Mouse (Mus musculus): ENCODE measurements around the gene Bcas2. TPM values are rescaled to one million over a fixed set of nuclear protein-coding genes. Genes with fewer than 3 reads are reported as not detected.

Gene Bcas2
- 119 TPM for polyA plus RNA-seq (2014; fragmentation: Illumina TruSeq; extraction: RNeasy Lipid Tissue Mini Kit (QIAGEN cat#74804); ENCODE audit: low read depth, low replicate concordance)

DNA sequence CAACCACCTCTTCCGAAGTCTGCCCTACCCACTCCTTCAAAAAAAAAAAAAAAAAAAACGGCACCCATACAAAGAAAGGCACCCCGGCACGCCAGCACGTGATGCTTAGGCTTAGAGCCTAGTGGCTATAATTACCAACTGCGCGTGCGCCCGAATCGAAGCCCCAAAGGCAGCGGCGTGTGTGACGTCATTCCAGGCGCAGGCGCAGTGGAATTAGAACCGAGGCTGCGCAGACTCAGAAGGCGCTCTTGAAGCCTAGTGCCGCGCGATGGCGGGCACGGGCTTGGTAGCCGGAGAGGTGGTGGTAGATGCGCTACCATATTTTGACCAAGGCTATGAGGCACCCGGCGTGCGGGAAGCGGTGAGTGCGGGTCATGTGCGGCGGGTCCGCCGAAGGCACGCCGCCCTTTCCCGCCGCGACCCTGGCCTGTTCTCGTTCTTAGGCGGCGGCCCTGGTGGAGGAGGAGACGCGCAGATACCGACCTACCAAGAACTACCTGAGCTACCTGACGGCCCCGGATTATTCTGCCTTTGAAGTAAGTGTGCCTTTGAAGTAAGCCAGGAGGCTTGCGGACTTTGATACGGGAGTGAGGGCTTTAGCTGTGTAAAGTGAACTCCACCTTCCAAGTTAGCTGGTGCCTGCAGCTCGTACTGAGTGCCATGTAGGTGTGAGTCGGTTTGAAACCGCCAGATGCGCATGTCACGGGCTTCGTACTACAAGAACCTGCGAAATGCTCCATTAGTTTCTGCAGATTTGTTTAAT lies at the start of gene Bcas2:
Gene Bcas2 (plus strand): TSS at position 151 of the 763 bp plus-strand sequence.

Other genes with a start within 250 kb of the Bcas2 start
- 2.9 TPM for gene Sycp1, start 235.6 kb upstream of the Bcas2 start, polyA plus RNA-seq (2014; fragmentation: Illumina TruSeq; extraction: RNeasy Lipid Tissue Mini Kit (QIAGEN cat#74804); ENCODE audit: low read depth, low replicate concordance)
- gene Nr1h5, start 207.5 kb upstream of the Bcas2 start, polyA plus RNA-seq (2014; fragmentation: Illumina TruSeq; extraction: RNeasy Lipid Tissue Mini Kit (QIAGEN cat#74804); ENCODE audit: low read depth, low replicate concordance), result 1.0 TPM
- gene Sike1, start 175.9 kb upstream of the Bcas2 start, polyA plus RNA-seq (2014; fragmentation: Illumina TruSeq; extraction: RNeasy Lipid Tissue Mini Kit (QIAGEN cat#74804); ENCODE audit: low read depth, low replicate concordance), result 164 TPM
- 692 TPM for gene Csde1, start 151.2 kb upstream of the Bcas2 start, polyA plus RNA-seq (2014; fragmentation: Illumina TruSeq; extraction: RNeasy Lipid Tissue Mini Kit (QIAGEN cat#74804); ENCODE audit: low read depth, low replicate concordance)
- gene Nras, start 113.4 kb upstream of the Bcas2 start, polyA plus RNA-seq (2014; fragmentation: Illumina TruSeq; extraction: RNeasy Lipid Tissue Mini Kit (QIAGEN cat#74804); ENCODE audit: low read depth, low replicate concordance), result 63.0 TPM
- not detected for gene Ampd1, start 97.6 kb upstream of the Bcas2 start, polyA plus RNA-seq (2014; fragmentation: Illumina TruSeq; extraction: RNeasy Lipid Tissue Mini Kit (QIAGEN cat#74804); ENCODE audit: low read depth, low replicate concordance)
- gene Dennd2c, start 69.1 kb upstream of the Bcas2 start, polyA plus RNA-seq (2014; fragmentation: Illumina TruSeq; extraction: RNeasy Lipid Tissue Mini Kit (QIAGEN cat#74804); ENCODE audit: low read depth, low replicate concordance), result 3.6 TPM
- 87.1 TPM for gene Trim33, start 107.6 kb downstream of the Bcas2 start, polyA plus RNA-seq (2014; fragmentation: Illumina TruSeq; extraction: RNeasy Lipid Tissue Mini Kit (QIAGEN cat#74804); ENCODE audit: low read depth, low replicate concordance)